Mouse (Mus musculus): ENCODE measurements around the gene Otc. TPM values are rescaled to one million over a fixed set of nuclear protein-coding genes. Genes with fewer than 3 reads are reported as not detected.

The Otc gene
- polyA plus RNA-seq, 1 experiment = not detected

- 49% methylated on average over 3 of the region's 3 CpGs for WGBS
- Histone ChIP-seq H3K4me1 (replicated peaks; ENCODE audit: control insufficient read depth, insufficient read depth, low read length) (no peaks in the 10 kb centered on the region), H3K4me3 (ENCODE audit: control insufficient read depth, insufficient read depth, low read length) (no peak overlapping the region), H3K27ac (ENCODE audit: control insufficient read depth, insufficient read depth, low read length) (no peak overlapping the region), H3K27me3 (ENCODE audit: control insufficient read depth, insufficient read depth, low read length) (no peaks in the 10 kb centered on the region), H3K36me3 (ENCODE audit: control insufficient read depth, insufficient read depth, low read length) (no peaks in the 10 kb centered on the region)
- no peak for TF ChIP-seq POLR2A (IDR thresholded peaks at IDR 0.05; ENCODE audit: control insufficient read depth, extremely low read depth, insufficient read depth, low read length, poor library complexity)
- TF ChIP-seq CTCF (IDR thresholded peaks at IDR 0.05; ENCODE audit: borderline replicate concordance, control insufficient read depth, extremely low read depth, insufficient read depth, low read length, poor library complexity) = no peak
- DNase-seq = no peak
Observed at GRCm38 (mm10) chrX:10234617-10235016, 17.5 kb upstream of the Otc start.

GRCm38 (mm10) chrX:10239515-10239914 lies 12.6 kb upstream of the Otc start:
- TF ChIP-seq POLR2A (IDR thresholded peaks at IDR 0.05; ENCODE audit: control insufficient read depth, extremely low read depth, insufficient read depth, low read length, poor library complexity) (no peak), CTCF (IDR thresholded peaks at IDR 0.05; ENCODE audit: borderline replicate concordance, control insufficient read depth, extremely low read depth, insufficient read depth, low read length, poor library complexity) (no peak)
- H3K4me1 ChIP-seq (replicated peaks; ENCODE audit: control insufficient read depth, insufficient read depth, low read length) = no peaks in the 10 kb centered on the region
- H3K4me3 ChIP-seq (ENCODE audit: control insufficient read depth, insufficient read depth, low read length) = no peak overlapping the region
- no peaks in the 10 kb centered on the region for H3K27me3 ChIP-seq (ENCODE audit: control insufficient read depth, insufficient read depth, low read length)
- DNase-seq = no peak
- H3K27ac ChIP-seq (ENCODE audit: control insufficient read depth, insufficient read depth, low read length) = no peak overlapping the region
- H3K36me3 ChIP-seq (ENCODE audit: control insufficient read depth, insufficient read depth, low read length) = no peaks in the 10 kb centered on the region
- whole genome bisulfite sequencing = 90% methylated on average over 4 of the region's 4 CpGs

GRCm38 (mm10) chrX:10243916-10244315 lies 8.2 kb upstream of the Otc start:
- TF ChIP-seq CTCF (IDR thresholded peaks at IDR 0.05; ENCODE audit: borderline replicate concordance, control insufficient read depth, extremely low read depth, insufficient read depth, low read length, poor library complexity) = no peak
- no peak for TF ChIP-seq POLR2A (IDR thresholded peaks at IDR 0.05; ENCODE audit: control insufficient read depth, extremely low read depth, insufficient read depth, low read length, poor library complexity)
- Histone ChIP-seq H3K36me3 (ENCODE audit: control insufficient read depth, insufficient read depth, low read length) (no peaks in the 10 kb centered on the region), H3K4me3 (ENCODE audit: control insufficient read depth, insufficient read depth, low read length) (no peak overlapping the region), H3K27me3 (ENCODE audit: control insufficient read depth, insufficient read depth, low read length) (no peaks in the 10 kb centered on the region), H3K27ac (ENCODE audit: control insufficient read depth, insufficient read depth, low read length) (no peak overlapping the region), H3K4me1 (replicated peaks; ENCODE audit: control insufficient read depth, insufficient read depth, low read length) (no peaks in the 10 kb centered on the region)
- 92% methylated on average over 3 of the region's 3 CpGs for WGBS
- no peak for DNase-seq

GRCm38 (mm10) chrX:10251357-10251756 lies 748 bp upstream of the Otc start:
- DNase-seq = no peak
- TF ChIP-seq CTCF (IDR thresholded peaks at IDR 0.05; ENCODE audit: borderline replicate concordance, control insufficient read depth, extremely low read depth, insufficient read depth, low read length, poor library complexity) = no peak
- no peak for TF ChIP-seq POLR2A (IDR thresholded peaks at IDR 0.05; ENCODE audit: control insufficient read depth, extremely low read depth, insufficient read depth, low read length, poor library complexity)
- Histone ChIP-seq H3K4me1 (replicated peaks; ENCODE audit: control insufficient read depth, insufficient read depth, low read length) (no peaks in the 10 kb centered on the region), H3K27me3 (ENCODE audit: control insufficient read depth, insufficient read depth, low read length) (no peaks in the 10 kb centered on the region), H3K36me3 (ENCODE audit: control insufficient read depth, insufficient read depth, low read length) (no peaks in the 10 kb centered on the region), H3K27ac (ENCODE audit: control insufficient read depth, insufficient read depth, low read length) (no peak overlapping the region), H3K4me3 (ENCODE audit: control insufficient read depth, insufficient read depth, low read length) (no peak overlapping the region)

- Histone ChIP-seq H3K27ac (ENCODE audit: control insufficient read depth, insufficient read depth, low read length) (no peak overlapping the region), H3K4me3 (ENCODE audit: control insufficient read depth, insufficient read depth, low read length) (no peak overlapping the region), H3K36me3 (ENCODE audit: control insufficient read depth, insufficient read depth, low read length) (no peaks in the 10 kb centered on the region), H3K4me1 (replicated peaks; ENCODE audit: control insufficient read depth, insufficient read depth, low read length) (no peaks in the 10 kb centered on the region), H3K27me3 (ENCODE audit: control insufficient read depth, insufficient read depth, low read length) (no peaks in the 10 kb centered on the region)
- no peak for DNase-seq
- WGBS = 100% methylated on average over 1 of the region's 1 CpGs
- TF ChIP-seq POLR2A (IDR thresholded peaks at IDR 0.05; ENCODE audit: control insufficient read depth, extremely low read depth, insufficient read depth, low read length, poor library complexity) (no peak), CTCF (IDR thresholded peaks at IDR 0.05; ENCODE audit: borderline replicate concordance, control insufficient read depth, extremely low read depth, insufficient read depth, low read length, poor library complexity) (no peak)
Observed at GRCm38 (mm10) chrX:10257774-10258173, 5.7 kb downstream of the Otc start.

GRCm38 (mm10) chrX:10258260-10258659 lies 6.2 kb downstream of the Otc start:
- Histone ChIP-seq H3K27ac (ENCODE audit: control insufficient read depth, insufficient read depth, low read length) (no peak overlapping the region), H3K4me3 (ENCODE audit: control insufficient read depth, insufficient read depth, low read length) (no peak overlapping the region), H3K36me3 (ENCODE audit: control insufficient read depth, insufficient read depth, low read length) (no peaks in the 10 kb centered on the region), H3K27me3 (ENCODE audit: control insufficient read depth, insufficient read depth, low read length) (no peaks in the 10 kb centered on the region), H3K4me1 (replicated peaks; ENCODE audit: control insufficient read depth, insufficient read depth, low read length) (no peaks in the 10 kb centered on the region)
- WGBS = 88% methylated on average over 5 of the region's 5 CpGs
- TF ChIP-seq POLR2A (IDR thresholded peaks at IDR 0.05; ENCODE audit: control insufficient read depth, extremely low read depth, insufficient read depth, low read length, poor library complexity) (no peak), CTCF (IDR thresholded peaks at IDR 0.05; ENCODE audit: borderline replicate concordance, control insufficient read depth, extremely low read depth, insufficient read depth, low read length, poor library complexity) (no peak)
- no peak for DNase-seq

- 40% methylated on average over 3 of the region's 3 CpGs for WGBS
Observed at GRCm38 (mm10) chrX:10268308-10268707, 16.2 kb downstream of the Otc start.

More at GRCm38 (mm10) chrX:10268308-10268707, 16.2 kb downstream of the Otc start:
- H3K36me3 ChIP-seq (ENCODE audit: control insufficient read depth, insufficient read depth, low read length) = no peaks in the 10 kb centered on the region
- no peak for DNase-seq
- no peaks in the 10 kb centered on the region for H3K4me1 ChIP-seq (replicated peaks; ENCODE audit: control insufficient read depth, insufficient read depth, low read length)
- no peaks in the 10 kb centered on the region for H3K27me3 ChIP-seq (ENCODE audit: control insufficient read depth, insufficient read depth, low read length)
- no peak overlapping the region for H3K27ac ChIP-seq (ENCODE audit: control insufficient read depth, insufficient read depth, low read length)
- no peak overlapping the region for H3K4me3 ChIP-seq (ENCODE audit: control insufficient read depth, insufficient read depth, low read length)
- TF ChIP-seq CTCF (IDR thresholded peaks at IDR 0.05; ENCODE audit: borderline replicate concordance, control insufficient read depth, extremely low read depth, insufficient read depth, low read length, poor library complexity) (no peak), POLR2A (IDR thresholded peaks at IDR 0.05; ENCODE audit: control insufficient read depth, extremely low read depth, insufficient read depth, low read length, poor library complexity) (no peak)
